Mouse (Mus musculus) forelimb bud, embryonic 11.5 days (tissue): ENCODE measurements around the gene Fhdc1.

Experiments
- DNase-seq: peaks from one replicate; pipeline ENCODE4 v3.0.0-alpha.2; 2012; ENCODE audit warnings: low read depth, low spot score

Gene Fhdc1

GRCm38 (mm10) chr3:84480006-84480897, at the start of gene Fhdc1:
Fhdc1 (minus strand) TSS chr3:84480429.
- no peak for DNase-seq

- no peak for DNase-seq
Observed at GRCm38 (mm10) chr3:84529021-84529420, 48.8 kb upstream of the Fhdc1 start.

- DNase-seq: no peak
Observed at GRCm38 (mm10) chr3:84524952-84525351, 44.7 kb upstream of the Fhdc1 start.

GRCm38 (mm10) chr3:84516163-84516562, 35.9 kb upstream of the Fhdc1 start:
- no peak for DNase-seq

- no peak for DNase-seq
Observed at GRCm38 (mm10) chr3:84512774-84513515, 32.7 kb upstream of the Fhdc1 start.

- no peak for DNase-seq
Observed at GRCm38 (mm10) chr3:84505193-84505592, 25.0 kb upstream of the Fhdc1 start.

GRCm38 (mm10) chr3:84504291-84504690, 24.1 kb upstream of the Fhdc1 start:
- no peak for DNase-seq

GRCm38 (mm10) chr3:84502101-84502500, 21.9 kb upstream of the Fhdc1 start:
- DNase-seq: no peak

GRCm38 (mm10) chr3:84500491-84500890, 20.3 kb upstream of the Fhdc1 start:
- DNase-seq: no peak

- DNase-seq: no peak
Observed at GRCm38 (mm10) chr3:84497718-84498117, 17.5 kb upstream of the Fhdc1 start.

- no peak for DNase-seq
Observed at GRCm38 (mm10) chr3:84492657-84493056, 12.4 kb upstream of the Fhdc1 start.

- no peak for DNase-seq
Observed at GRCm38 (mm10) chr3:84492148-84492547, 11.9 kb upstream of the Fhdc1 start.

GRCm38 (mm10) chr3:84488716-84489115, 8.5 kb upstream of the Fhdc1 start:
- no peak for DNase-seq

- DNase-seq: no peak
Observed at GRCm38 (mm10) chr3:84484891-84485290, 4.7 kb upstream of the Fhdc1 start.

- DNase-seq: no peak
Observed at GRCm38 (mm10) chr3:84484333-84484732, 4.1 kb upstream of the Fhdc1 start.

- no peak for DNase-seq
Observed at GRCm38 (mm10) chr3:84482121-84482520, 1.9 kb upstream of the Fhdc1 start.

- DNase-seq: no peak
Observed at GRCm38 (mm10) chr3:84481104-84481503, 875 bp upstream of the Fhdc1 start.

GRCm38 (mm10) chr3:84479293-84480005, 780 bp downstream of the Fhdc1 start:
- DNase-seq: no peak

- no peak for DNase-seq
Observed at GRCm38 (mm10) chr3:84478896-84479292, 1.3 kb downstream of the Fhdc1 start.

GRCm38 (mm10) chr3:84478195-84478594, 2.0 kb downstream of the Fhdc1 start:
- no peak for DNase-seq

- no peak for DNase-seq
Observed at GRCm38 (mm10) chr3:84477498-84477897, 2.7 kb downstream of the Fhdc1 start.
